ENCODE assay signal across 12 mouse cellular contexts in genomic region chr1:135523780-135524517, GRCm38 (mm10).
DNase-seq lines count a peak whose midpoint lies in the region; ATAC-seq and TF ChIP-seq lines count a peak whose summit lies in the region.
"Had no signal": no experiment of that assay in that cellular context is flagged by ENCODE, and none has a peak within 500 bp of the region (broad histone marks: within the 10 kb centered on the region; RNA-seq: fewer than 3 reads in every experiment).

No protein-coding gene starts in this region.

- no peak overlapping the region; the same call in 1 of the 2 replicates for H3K4me2 ChIP-seq in liver, embryonic 11.5 days
- no peak overlapping the region for H3K4me2 ChIP-seq in liver, embryonic 12.5 days
- no peak overlapping the region for H3K4me2 ChIP-seq in embryonic facial prominence, embryonic 14.5 days (ENCODE audit: low read depth, low read length)
- 0 out of 2 replicates have a peak overlapping the region, but pooled peaks have one; percentile 12 for H3K4me2 ChIP-seq in intestine, embryonic 15.5 days (replicated peaks)

- no peaks in the 10 kb centered on the region for H3K36me3 ChIP-seq in liver, embryonic 11.5 days (ENCODE audit: control insufficient read depth, insufficient read depth, low read length)
- H3K36me3 ChIP-seq in liver, embryonic 12.5 days = 0 out of 2 replicates have a peak, but pooled peaks cover 5% of the 10 kb centered on the region
- peaks cover 9% of the 10 kb centered on the region; the same call in 1 of the 2 replicates for H3K36me3 ChIP-seq in embryonic facial prominence, embryonic 14.5 days (ENCODE audit: control insufficient read depth, insufficient read depth, low read length)
- peaks cover 3% of the 10 kb centered on the region; the same call in 1 of the 2 replicates for H3K36me3 ChIP-seq in intestine, embryonic 15.5 days

- 60% methylated on average over 12 of the region's 12 CpGs for WGBS in liver, embryonic 11.5 days
- 55% methylated on average over 12 of the region's 12 CpGs for WGBS in liver, embryonic 12.5 days (ENCODE audit: insufficient replicate concordance)
- 41% methylated on average over 12 of the region's 12 CpGs for WGBS in embryonic facial prominence, embryonic 14.5 days
- 43% methylated on average over 12 of the region's 12 CpGs for WGBS in intestine, embryonic 15.5 days

- H3K27me3 ChIP-seq in liver, embryonic 11.5 days (replicated peaks; ENCODE audit: control insufficient read depth, insufficient read depth, low read length) = no peaks in the 10 kb centered on the region
- no peaks in the 10 kb centered on the region for H3K27me3 ChIP-seq in liver, embryonic 12.5 days (replicated peaks)
- H3K27me3 ChIP-seq in embryonic facial prominence, embryonic 14.5 days (replicated peaks; ENCODE audit: control insufficient read depth, insufficient read depth, low read length) = no peaks in the 10 kb centered on the region
- no peaks in the 10 kb centered on the region for H3K27me3 ChIP-seq in intestine, embryonic 15.5 days (replicated peaks)

- TF ChIP-seq CTCF in gastrocnemius, adult 2 months (IDR thresholded peaks at IDR 0.05) = no peak

- H3K27ac ChIP-seq in gastrocnemius, adult 2 months = peak overlapping the region; percentile 46
- H3K27ac ChIP-seq in liver, embryonic 11.5 days (ENCODE audit: low read depth, low read length) = peak overlapping the region; percentile 32; the same call in 1 of the 2 replicates
- H3K27ac ChIP-seq in liver, embryonic 12.5 days = no peak overlapping the region
- 0 out of 2 replicates have a peak overlapping the region, but pooled peaks have one; percentile 22 for H3K27ac ChIP-seq in embryonic facial prominence, embryonic 14.5 days (replicated peaks; ENCODE audit: low read depth, low read length)
- H3K27ac ChIP-seq in intestine, embryonic 15.5 days = peak overlapping the region; percentile 80

- H3K4me1 ChIP-seq in liver, embryonic 11.5 days (replicated peaks; ENCODE audit: control insufficient read depth, insufficient read depth, low read length) = no peaks in the 10 kb centered on the region
- H3K4me1 ChIP-seq in liver, embryonic 12.5 days = no peaks in the 10 kb centered on the region
- peaks cover 13% of the 10 kb centered on the region for H3K4me1 ChIP-seq in embryonic facial prominence, embryonic 14.5 days (ENCODE audit: control insufficient read depth, insufficient read depth, low read length)
- H3K4me1 ChIP-seq in intestine, embryonic 15.5 days (replicated peaks) = peaks cover 11% of the 10 kb centered on the region; the same call in 1 of the 2 replicates

- H3K9ac ChIP-seq in liver, embryonic 11.5 days (ENCODE audit: low read depth, low read length) = no peak overlapping the region
- no peak overlapping the region for H3K9ac ChIP-seq in liver, embryonic 12.5 days
- no peak overlapping the region for H3K9ac ChIP-seq in embryonic facial prominence, embryonic 14.5 days (ENCODE audit: low read depth, low read length)
- H3K9ac ChIP-seq in intestine, embryonic 15.5 days = no peak overlapping the region

- DNase-seq in gastrocnemius, adult 2 months = peak; percentile 25
- no peak for DNase-seq in gastrocnemius, postnatal 36 days
- no peak for DNase-seq in liver, embryonic 11.5 days (ENCODE audit: low spot score)
- DNase-seq in embryonic facial prominence, embryonic 14.5 days (ENCODE audit: low spot score) = peak; percentile 67
- no peak for DNase-seq in left cerebral cortex, postnatal 36 days (ENCODE audit: low spot score in 2 of 2)
- no peak for DNase-seq in adrenal gland, postnatal 4 days (ENCODE audit: low spot score in 2 of 2)
- DNase-seq: adrenal gland, postnatal 10 days; B cell, adult 2 months; cerebellum, adult 11-12 months; liver had no signal

- no peak overlapping the region for H3K4me3 ChIP-seq in gastrocnemius, adult 2 months
- no peak overlapping the region for H3K4me3 ChIP-seq in liver, embryonic 11.5 days (ENCODE audit: low read depth, low read length)
- no peak overlapping the region for H3K4me3 ChIP-seq in liver, embryonic 12.5 days
- H3K4me3 ChIP-seq in embryonic facial prominence, embryonic 14.5 days (ENCODE audit: low read depth, low read length) = no peak overlapping the region
- H3K4me3 ChIP-seq in intestine, embryonic 15.5 days (replicated peaks) = no peak overlapping the region

- ATAC-seq in liver, embryonic 11.5 days (replicated peaks; ENCODE audit: low FRiP score) = no peak
- no peak for ATAC-seq in liver, embryonic 12.5 days
- ATAC-seq in embryonic facial prominence, embryonic 14.5 days (ENCODE audit: low read depth) = peak; percentile 83
- ATAC-seq in intestine, embryonic 15.5 days = peak; percentile 88

- intact Hi-C loops in gastrocnemius, adult 2 months (cut with DNase I) = no loop called here
- intact Hi-C loops in gastrocnemius, postnatal 36 days (cut with DNase I) = no loop called here
- intact Hi-C loops in left cerebral cortex, postnatal 36 days (cut with DNase I) = no loop called here

- no peaks in the 10 kb centered on the region for H3K9me3 ChIP-seq in liver, embryonic 11.5 days (ENCODE audit: control insufficient read depth, low read length)
- H3K9me3 ChIP-seq in liver, embryonic 12.5 days (replicated peaks) = no peaks in the 10 kb centered on the region
- 0 out of 2 replicates have a peak, but pooled peaks cover 4% of the 10 kb centered on the region for H3K9me3 ChIP-seq in embryonic facial prominence, embryonic 14.5 days (ENCODE audit: control insufficient read depth, low read length)
- no peaks in the 10 kb centered on the region for H3K9me3 ChIP-seq in intestine, embryonic 15.5 days

Comparison
In these comparisons a context has a peak if more than half of its experiments do, and no peak if none do; other contexts are left out.
1. DNase-seq: peak in gastrocnemius, adult 2 months (single experiment) and embryonic facial prominence, embryonic 14.5 days (single experiment); none in gastrocnemius, postnatal 36 days (0 of 2), liver, embryonic 11.5 days (single experiment), left cerebral cortex, postnatal 36 days (0 of 2) and adrenal gland, postnatal 4 days (0 of 2).
2. ATAC-seq: peak in embryonic facial prominence, embryonic 14.5 days (single experiment) and intestine, embryonic 15.5 days (single experiment); none in liver, embryonic 11.5 days (single experiment) and liver, embryonic 12.5 days (single experiment).